Mouse (Mus musculus) kidney, postnatal 0 days (tissue): Measurements from ENCODE around the gene Klhl2. TPM values are rescaled to one million over a fixed set of nuclear protein-coding genes. Genes with fewer than 3 reads are reported as not detected.

Experiments used
- ATAC-seq: fragments of 200-750 bp; cut with Nextera tagmentation; replicated peaks from 2 replicates; pipeline ENCODE4 v1.8.0; 2017; ENCODE audit warnings: low read depth, moderate number of reproducible peaks, moderate TSS enrichment, moderate library complexity; ENCODE audit not compliant: low FRiP score
- DNase-seq: peaks from one replicate; pipeline ENCODE4 v3.0.0-alpha.2; 2016; ENCODE audit warnings: low spot score
- H3K27ac ChIP-seq: fragments of 300-500 bp; sonication (generic); 2 replicates; pipeline ENCODE4 v1.5.1; 2014; ENCODE audit warnings: mild to moderate bottlenecking
- H3K27me3 ChIP-seq: fragments of 300-500 bp; sonication (generic); 2 replicates; pipeline ENCODE4 v1.6.1; 2014; ENCODE audit warnings: low read length, mixed read lengths; ENCODE audit not compliant: insufficient read depth
- H3K36me3 ChIP-seq: fragments of 300-500 bp; sonication (generic); 2 replicates; pipeline ENCODE4 v1.6.1; 2014; ENCODE audit warnings: low read length, mixed read lengths; ENCODE audit not compliant: insufficient read depth
- H3K4me1 ChIP-seq: fragments of 300-500 bp; sonication (generic); replicated peaks from 2 replicates; pipeline ENCODE4 v1.6.1; 2014; ENCODE audit warnings: antibody characterized with exemption, low read length, mixed read lengths; ENCODE audit not compliant: insufficient read depth
- H3K4me2 ChIP-seq: fragments of 300-500 bp; sonication (generic); 2 replicates; pipeline ENCODE4 v1.6.1; 2014; ENCODE audit warnings: mild to moderate bottlenecking, low read length, moderate library complexity, mixed read lengths
- H3K4me3 ChIP-seq: fragments of 300-500 bp; sonication (generic); replicated peaks from 2 replicates; pipeline ENCODE4 v1.5.1; 2014; ENCODE audit warnings: low read depth, low read length
- H3K9ac ChIP-seq: fragments of 300-500 bp; sonication (generic); 2 replicates; pipeline ENCODE4 v1.6.1; 2014; ENCODE audit warnings: low read depth, low read length
- H3K9me3 ChIP-seq: fragments of 300-500 bp; sonication (generic); replicated peaks from 2 replicates; pipeline ENCODE4 v1.6.1; 2016; ENCODE audit warnings: low read length, inconsistent platforms, mixed read lengths
- CTCF ChIP-seq: IDR thresholded peaks from 2 replicates; pipeline ENCODE4 v1.5.1; 2016; ENCODE audit warnings: antibody characterized with exemption, low read depth, mild to moderate bottlenecking, moderate library complexity
- WGBS: fragments of 180-500 bp; shearing (Covaris S2); extraction: QIAGEN DNeasy Blood & Tissue Kit; methylation state at CpG from one replicate; pipeline ENCODE4 v1.1.7; 2014; 5-methylcytosine and 5-hydroxymethylcytosine counted together
- polyA plus RNA-seq: library from polyadenylated mRNA; unstranded; fragments of >200 nt; fragmentation: Nextera tagmentation; extraction: Ambion mirVana; gene quantifications from 2 replicates; pipeline ENCODE4 v1.2.1, GENCODE M21; 2015

The Klhl2 gene
- polyA plus RNA-seq, 1 experiment from 2014 or later = 20.9 TPM

GRCm38 (mm10) chr8:64844043-64844481, 5.8 kb downstream of the Klhl2 start:
- WGBS = 69% methylated on average over 4 of the region's 4 CpGs
- no peak overlapping the region for H3K4me3 ChIP-seq
- DNase-seq = peak; percentile 66

GRCm38 (mm10) chr8:64843168-64843567, 6.6 kb downstream of the Klhl2 start:
- ATAC-seq (no peak), DNase-seq (no peak)
- H3K36me3 ChIP-seq = no peaks in the 10 kb centered on the region
- no peak overlapping the region for H3K27ac ChIP-seq
- H3K4me3 ChIP-seq = no peak overlapping the region
- no peak overlapping the region for H3K4me2 ChIP-seq
- no peak overlapping the region for H3K9ac ChIP-seq
- H3K27me3 ChIP-seq = no peaks in the 10 kb centered on the region
- WGBS = 83% methylated on average over 3 of the region's 3 CpGs
- 0 out of 2 replicates have a peak, but pooled peaks cover 13% of the 10 kb centered on the region for H3K4me1 ChIP-seq
- no peak for TF ChIP-seq CTCF
- no peaks in the 10 kb centered on the region for H3K9me3 ChIP-seq

More at GRCm38 (mm10) chr8:64844043-64844481, 5.8 kb downstream of the Klhl2 start:
- H3K4me2 ChIP-seq = no peak overlapping the region
- TF ChIP-seq CTCF = no peak
- 0 out of 2 replicates have a peak, but pooled peaks cover 10% of the 10 kb centered on the region for H3K4me1 ChIP-seq
- no peak overlapping the region for H3K9ac ChIP-seq
- H3K27me3 ChIP-seq = no peaks in the 10 kb centered on the region
- no peak for ATAC-seq
- H3K36me3 ChIP-seq = no peaks in the 10 kb centered on the region
- no peak overlapping the region for H3K27ac ChIP-seq
- H3K9me3 ChIP-seq = no peaks in the 10 kb centered on the region

- DNase-seq = no peak
- Histone ChIP-seq H3K27me3 (no peaks in the 10 kb centered on the region), H3K4me3 (no peak overlapping the region), H3K9me3 (no peaks in the 10 kb centered on the region), H3K27ac (no peak overlapping the region), H3K4me2 (no peak overlapping the region), H3K4me1 (0 out of 2 replicates have a peak, but pooled peaks cover 13% of the 10 kb centered on the region), H3K36me3 (no peaks in the 10 kb centered on the region), H3K9ac (no peak overlapping the region)
- 62% methylated on average over 13 of the region's 13 CpGs for WGBS
- TF ChIP-seq CTCF = no peak
- ATAC-seq = no peak
Observed at GRCm38 (mm10) chr8:64841747-64842406, 7.9 kb downstream of the Klhl2 start.

GRCm38 (mm10) chr8:64839628-64840027, 10.2 kb downstream of the Klhl2 start:
- H3K4me2 ChIP-seq = no peak overlapping the region
- no peaks in the 10 kb centered on the region for H3K9me3 ChIP-seq
- 0 out of 2 replicates have a peak, but pooled peaks cover 9% of the 10 kb centered on the region for H3K4me1 ChIP-seq
- ATAC-seq = no peak
- no peaks in the 10 kb centered on the region for H3K27me3 ChIP-seq
- no peaks in the 10 kb centered on the region for H3K36me3 ChIP-seq
- no peak overlapping the region for H3K4me3 ChIP-seq
- H3K9ac ChIP-seq = no peak overlapping the region
- WGBS = 80% methylated on average over 6 of the region's 6 CpGs
- H3K27ac ChIP-seq = no peak overlapping the region
- DNase-seq = no peak
- TF ChIP-seq CTCF = no peak

- Histone ChIP-seq H3K4me2 (no peak overlapping the region), H3K4me3 (no peak overlapping the region), H3K27me3 (no peaks in the 10 kb centered on the region), H3K4me1 (0 out of 2 replicates have a peak, but pooled peaks cover 5% of the 10 kb centered on the region), H3K9ac (no peak overlapping the region), H3K27ac (no peak overlapping the region), H3K36me3 (no peaks in the 10 kb centered on the region), H3K9me3 (no peaks in the 10 kb centered on the region)
- no peak for TF ChIP-seq CTCF
- 61% methylated on average over 6 of the region's 6 CpGs for WGBS
- DNase-seq (peak; percentile 76), ATAC-seq (no peak)
Observed at GRCm38 (mm10) chr8:64835475-64836122, 14.2 kb downstream of the Klhl2 start.

GRCm38 (mm10) chr8:64834071-64834877, 15.5 kb downstream of the Klhl2 start:
- H3K27ac ChIP-seq = no peak overlapping the region
- no peak overlapping the region for H3K9ac ChIP-seq
- 51% methylated on average over 27 of the region's 27 CpGs for WGBS
- 0 out of 2 replicates have a peak, but pooled peaks cover 5% of the 10 kb centered on the region for H3K4me1 ChIP-seq
- no peak overlapping the region for H3K4me2 ChIP-seq
- H3K9me3 ChIP-seq = no peaks in the 10 kb centered on the region
- no peak for ATAC-seq
- H3K4me3 ChIP-seq = no peak overlapping the region
- no peaks in the 10 kb centered on the region for H3K27me3 ChIP-seq
- DNase-seq = no peak
- H3K36me3 ChIP-seq = 0 out of 2 replicates have a peak, but pooled peaks cover 2% of the 10 kb centered on the region
- no peak for TF ChIP-seq CTCF
